Mouse (Mus musculus) E14TG2a.4 (cell line): ENCODE measurements at regions not wholly inside any gene's neighbourhood (a gene's known extent, or its start where the extent isn't known, plus 50 kb on each side); places are given as distances from the start of the nearest gene placed in this dataset.

Experiments used
- CTCF ChIP-seq: conservative IDR thresholded peaks from 2 replicates; pipeline ENCODE4 v1.5.1; 2014; ENCODE audit warnings: low read length
- NANOG ChIP-seq: IDR thresholded peaks from 2 replicates; pipeline ENCODE4 v1.6.1; 2014; ENCODE audit warnings: borderline replicate concordance, low read length, mixed read lengths
- POU5F1 ChIP-seq: IDR thresholded peaks from 2 replicates; pipeline ENCODE4 v1.6.1; 2014; ENCODE audit warnings: low read length, borderline replicate concordance

DNA sequence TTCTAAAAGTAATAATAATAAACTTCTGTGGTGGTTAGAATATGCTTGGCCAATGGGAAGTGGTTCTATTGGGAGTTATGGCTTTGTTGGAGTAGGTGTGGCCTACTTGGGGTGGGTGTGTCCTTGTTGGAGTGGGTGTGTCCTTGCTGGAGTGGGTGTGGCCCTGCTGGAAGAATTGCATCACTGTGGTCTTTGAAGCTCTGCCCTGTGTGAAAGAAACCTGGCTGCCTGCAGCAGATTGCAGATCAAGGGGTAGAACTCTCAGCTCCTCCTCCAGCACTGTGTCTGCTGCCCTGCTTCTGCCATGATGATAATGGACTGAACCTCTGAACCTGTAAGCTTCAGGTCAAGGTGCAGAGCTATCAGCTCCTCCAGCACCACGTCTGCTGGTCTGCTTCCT, 118.1 kb downstream of the Ets2 start:
- TF ChIP-seq CTCF (no peak), NANOG (no peak), POU5F1 (no peak)
